Mouse (Mus musculus) heart, postnatal 14 days (tissue): Measurements from ENCODE around the gene Mgam. TPM values are rescaled to one million over a fixed set of nuclear protein-coding genes. Genes with fewer than 3 reads are reported as not detected.
"Not testable (repeated sequence)": the region's sequence is repeated elsewhere in the genome, so short reads cannot be mapped to it uniquely, and the experiment has no call there.

Experiments
- DNase-seq, 2 experiments: peaks; one replicate each; pipeline ENCODE4 v3.0.0; 2021 to 2022
- intact Hi-C: fragments of 180-260 bp; cut with DNase I; formaldehyde crosslinking; loops from one replicate; pipeline ENCODE4 v1.15.1; 2025
- total RNA-seq, 2 experiments: library from RNA; stranded (reverse); gene quantifications; 2 replicates each; pipeline ENCODE4 v1.2.3; 2021

Gene Mgam
- total RNA-seq, 2 experiments from 2014 or later: 0.38 to 0.68 TPM

- intact Hi-C loops, DNase-seq: not testable (repeated sequence)
These were observed 84.9 kb downstream of the Mgam start for GRCm38 (mm10) chr6:40713494-40713893.

- intact Hi-C loops: no loop called here
These were observed 87.1 kb downstream of the Mgam start for GRCm38 (mm10) chr6:40715705-40716104.

GRCm38 (mm10) chr6:40728506-40728905, 99.9 kb downstream of the Mgam start:
- DNase-seq, intact Hi-C loops: not testable (repeated sequence)

More at GRCm38 (mm10) chr6:40715705-40716104, 87.1 kb downstream of the Mgam start:
- no peak for DNase-seq

- intact Hi-C loops: no loop called here
- DNase-seq: no peak
These were observed 110.9 kb downstream of the Mgam start for GRCm38 (mm10) chr6:40739545-40739944.

- intact Hi-C loops, DNase-seq: not testable (repeated sequence)
These were observed 120.4 kb downstream of the Mgam start for GRCm38 (mm10) chr6:40749030-40749429.

GRCm38 (mm10) chr6:40755948-40756347, 127.3 kb downstream of the Mgam start:
- intact Hi-C loops: no loop called here
- no peak for DNase-seq

- intact Hi-C loops, DNase-seq: not testable (repeated sequence)
These were observed 128.7 kb downstream of the Mgam start for GRCm38 (mm10) chr6:40757346-40757745.

- intact Hi-C loops: no loop called here
- DNase-seq: no peak
These were observed 146.0 kb downstream of the Mgam start for GRCm38 (mm10) chr6:40774656-40775055.

- DNase-seq: no peak
- intact Hi-C loops: no loop called here
These were observed 149.8 kb downstream of the Mgam start for GRCm38 (mm10) chr6:40778458-40778857.

GRCm38 (mm10) chr6:40783637-40784036, 155.0 kb downstream of the Mgam start:
- no peak for DNase-seq
- intact Hi-C loops: no loop called here

GRCm38 (mm10) chr6:40784378-40784777, 155.7 kb downstream of the Mgam start:
- no peak for DNase-seq
- intact Hi-C loops: no loop called here

GRCm38 (mm10) chr6:40795077-40795812, 166.6 kb downstream of the Mgam start:
- no peak for DNase-seq
- intact Hi-C loops: no loop called here

GRCm38 (mm10) chr6:40818237-40818902, 189.7 kb downstream of the Mgam start:
- intact Hi-C loops: no loop called here

More at GRCm38 (mm10) chr6:40818237-40818902, 189.7 kb downstream of the Mgam start:
- no peak for DNase-seq

Other genes starting within 250 kb of the Mgam start
- gene E330009J07Rik, start 192.7 kb upstream of the Mgam start, total RNA-seq: 1 to 10 TPM; 3.3 to 3.4 TPM
- gene Wee2, start 189.7 kb upstream of the Mgam start, total RNA-seq: not detected
- 10 to 100 TPM; 31.8 to 36.3 TPM for gene Ssbp1, start 157.5 kb upstream of the Mgam start, total RNA-seq
- gene Tas2r137, start 137.6 kb upstream of the Mgam start, total RNA-seq: not detected
- not detected for gene Tas2r108, start 135.3 kb upstream of the Mgam start, total RNA-seq
- not detected for gene Prss37, start 109.3 kb upstream of the Mgam start, total RNA-seq
- gene Olfr461, start 73.8 kb upstream of the Mgam start, total RNA-seq: not detected
- gene Olfr460, start 59.3 kb upstream of the Mgam start, total RNA-seq: not detected
- 1 to 10 TPM in 1 of 2 experiments, under 1 TPM in 1; 0.91 to 1.1 TPM for gene Clec5a, start 43.0 kb upstream of the Mgam start, total RNA-seq
- gene Tas2r138, start 15.5 kb upstream of the Mgam start, total RNA-seq: not detected